Mouse (Mus musculus) heart, postnatal 0 days (tissue): Measurements from ENCODE around the gene Boc. TPM values are rescaled to one million over a fixed set of nuclear protein-coding genes. Genes with fewer than 3 reads are reported as not detected.

Experiments used
- ATAC-seq: fragments of 200-750 bp; cut with Nextera tagmentation; 2 replicates; pipeline ENCODE4 v1.8.0; 2017; ENCODE audit warnings: low read depth, moderate number of reproducible peaks, moderate library complexity; ENCODE audit not compliant: insufficient read depth
- DNase-seq: peaks from one replicate; pipeline ENCODE4 v3.0.0-alpha.2; 2016; ENCODE audit warnings: low spot score
- H3K27ac ChIP-seq: fragments of 300-500 bp; sonication (generic); 2 replicates; pipeline ENCODE4 v1.5.1; 2014; ENCODE audit warnings: low read depth, mild to moderate bottlenecking
- H3K27me3 ChIP-seq: fragments of 300-500 bp; sonication (generic); 2 replicates; pipeline ENCODE4 v1.6.1; 2014; ENCODE audit warnings: low read length, mixed read lengths; ENCODE audit not compliant: control insufficient read depth, insufficient read depth
- H3K36me3 ChIP-seq: fragments of 300-500 bp; sonication (generic); replicated peaks from 2 replicates; pipeline ENCODE4 v1.6.1; 2014; ENCODE audit warnings: low read length, mixed read lengths; ENCODE audit not compliant: control insufficient read depth, insufficient read depth
- H3K4me1 ChIP-seq: fragments of 300-500 bp; sonication (generic); 2 replicates; pipeline ENCODE4 v1.6.1; 2014; ENCODE audit warnings: antibody characterized with exemption; ENCODE audit not compliant: control insufficient read depth, insufficient read depth
- H3K4me2 ChIP-seq: fragments of 300-500 bp; sonication (generic); 2 replicates; pipeline ENCODE4 v1.6.1; 2014; ENCODE audit warnings: low read depth, mild to moderate bottlenecking, low read length, moderate library complexity
- H3K4me3 ChIP-seq: fragments of 300-500 bp; sonication (generic); 2 replicates; pipeline ENCODE4 v1.5.1; 2014; ENCODE audit warnings: low read depth, low read length
- H3K9ac ChIP-seq: fragments of 300-500 bp; sonication (generic); replicated peaks from 2 replicates; pipeline ENCODE4 v1.6.1; 2014; ENCODE audit warnings: low read depth, low read length, mixed read lengths
- H3K9me3 ChIP-seq: fragments of 300-500 bp; sonication (generic); replicated peaks from 2 replicates; pipeline ENCODE4 v1.6.1; 2016; ENCODE audit warnings: low read length; ENCODE audit not compliant: control insufficient read depth
- CTCF ChIP-seq: IDR thresholded peaks from 2 replicates; pipeline ENCODE4 v1.5.1; 2016; ENCODE audit warnings: antibody characterized with exemption, control low read depth, low read depth
- EP300 ChIP-seq: IDR thresholded peaks from 2 replicates; pipeline ENCODE4 v1.6.1; 2016; ENCODE audit warnings: antibody characterized with exemption, low read depth
- WGBS: fragments of 180-500 bp; shearing (Covaris S2); extraction: QIAGEN DNeasy Blood & Tissue Kit; methylation state at CpG from one replicate; pipeline ENCODE4 v1.1.7; 2014; 5-methylcytosine and 5-hydroxymethylcytosine counted together
- polyA plus RNA-seq: library from polyadenylated mRNA; unstranded; fragments of >200 nt; fragmentation: Nextera tagmentation; extraction: Ambion mirVana; gene quantifications from 2 replicates; pipeline ENCODE4 v1.2.1, GENCODE M21; 2015
- total RNA-seq: library from RNA; depleted of rRNA; stranded (reverse); fragments of >200 nt; gene quantifications from 2 replicates; pipeline ENCODE4 v1.2.3, GENCODE M21; 2014; ENCODE audit warnings: low replicate concordance

Boc gene
- total and polyA plus RNA-seq, 2 experiments from 2014 or later = 2.6 to 9.8 TPM

DNA sequence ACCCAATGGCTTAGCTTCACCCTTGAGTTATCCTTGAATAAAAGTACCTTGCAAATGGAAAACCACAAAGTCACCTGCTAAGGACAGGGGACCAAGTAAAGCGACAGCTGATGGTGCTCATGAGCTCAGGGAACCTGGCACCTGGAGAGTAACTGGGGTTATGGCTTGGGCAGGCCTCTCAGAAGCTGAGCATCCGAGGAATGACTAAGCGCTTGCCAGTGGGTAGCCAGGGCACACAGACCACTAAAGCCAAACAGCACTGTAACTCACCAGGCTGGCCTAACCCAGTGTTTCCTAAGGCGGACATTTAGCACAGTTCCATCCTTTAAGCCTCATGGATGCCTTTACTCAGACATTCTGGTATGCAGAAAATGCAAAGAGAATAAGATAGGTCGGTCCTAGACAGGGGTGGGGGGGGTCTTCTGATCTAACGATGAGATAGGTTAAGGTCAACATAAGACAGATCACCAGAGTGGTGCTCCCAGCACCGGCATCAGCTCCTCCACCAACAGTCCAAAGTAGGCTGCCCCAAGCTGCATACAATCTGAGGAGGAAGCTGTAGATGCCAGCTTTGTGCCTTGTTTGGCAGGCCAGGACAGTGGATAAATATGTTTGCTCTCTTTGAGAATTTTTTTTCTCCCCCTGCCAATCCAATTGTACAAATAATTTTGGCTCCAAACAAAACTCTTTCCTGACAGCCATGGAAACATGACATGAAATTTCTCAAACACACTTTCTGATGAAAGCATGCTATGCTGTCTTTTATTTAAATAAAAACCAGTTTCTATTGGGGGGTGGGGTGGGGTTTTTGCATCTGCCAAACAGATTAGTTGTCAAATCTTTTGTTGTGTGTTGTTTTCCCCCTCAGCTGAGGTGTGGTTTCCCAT is 49.0 kb downstream of the Boc start:
- no peak for DNase-seq
- Histone ChIP-seq H3K27me3 (no peaks in the 10 kb centered on the region), H3K4me1 (no peaks in the 10 kb centered on the region), H3K4me3 (no peak overlapping the region), H3K4me2 (no peak overlapping the region), H3K36me3 (no peaks in the 10 kb centered on the region), H3K27ac (no peak overlapping the region), H3K9ac (no peak overlapping the region), H3K9me3 (no peaks in the 10 kb centered on the region)
- ATAC-seq = no peak
- no peak for TF ChIP-seq EP300
- no peak for TF ChIP-seq CTCF
- 60% methylated on average over 7 of the region's 7 CpGs for WGBS

DNA sequence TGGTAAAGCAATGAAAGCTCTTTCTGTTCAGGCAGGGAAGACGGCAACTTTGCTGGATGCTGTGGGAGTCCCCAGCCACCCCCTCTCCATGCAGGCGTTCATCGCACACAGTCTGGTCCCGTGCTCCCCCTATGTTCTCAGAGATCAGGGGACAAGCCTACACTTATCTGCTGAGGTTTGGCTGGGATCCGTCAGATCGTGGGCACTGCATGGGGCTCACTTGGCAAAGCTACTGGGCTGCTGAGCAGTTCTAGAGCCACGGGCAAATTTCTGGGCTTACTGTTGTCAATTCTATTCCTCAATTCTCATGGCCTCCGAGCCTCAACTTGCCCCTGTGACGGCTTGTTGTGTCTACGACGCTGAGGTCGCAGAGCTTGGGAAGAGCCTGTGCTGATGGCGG is 49.9 kb downstream of the Boc start:
- no peaks in the 10 kb centered on the region for H3K27me3 ChIP-seq
- no peak overlapping the region for H3K4me2 ChIP-seq
- TF ChIP-seq EP300 = no peak
- TF ChIP-seq CTCF = no peak
- H3K27ac ChIP-seq = no peak overlapping the region
- H3K9me3 ChIP-seq = no peaks in the 10 kb centered on the region
- H3K9ac ChIP-seq = no peak overlapping the region
- ATAC-seq = no peak
- no peaks in the 10 kb centered on the region for H3K36me3 ChIP-seq
- no peak for DNase-seq
- H3K4me1 ChIP-seq = no peaks in the 10 kb centered on the region
- WGBS = 76% methylated on average over 13 of the region's 13 CpGs
- H3K4me3 ChIP-seq = no peak overlapping the region

DNA sequence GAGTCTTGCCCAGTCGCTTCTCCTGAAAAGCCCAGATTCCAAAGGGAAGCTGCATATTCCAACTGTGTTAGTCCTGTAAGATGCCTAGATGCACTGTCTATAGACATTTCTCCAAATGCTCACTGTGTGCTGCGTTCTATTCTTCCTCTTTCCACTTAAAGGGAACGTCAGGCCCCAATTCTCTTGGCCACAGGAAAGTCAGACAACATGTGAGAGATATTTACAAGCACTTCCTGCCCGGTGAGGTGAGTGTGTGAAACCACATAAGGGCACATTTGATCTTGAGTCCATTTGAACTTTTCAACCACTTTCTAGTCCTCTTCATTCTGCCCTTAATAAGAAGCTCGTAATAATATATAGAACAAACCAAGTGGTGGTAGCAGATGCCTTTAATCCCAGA is 50.7 kb downstream of the Boc start:
- TF ChIP-seq EP300 (no peak), CTCF (no peak)
- no peak overlapping the region for H3K27ac ChIP-seq
- no peaks in the 10 kb centered on the region for H3K36me3 ChIP-seq
- WGBS = 69% methylated on average over 5 of the region's 5 CpGs
- ATAC-seq (no peak), DNase-seq (no peak)
- no peak overlapping the region for H3K9ac ChIP-seq
- no peaks in the 10 kb centered on the region for H3K4me1 ChIP-seq
- no peaks in the 10 kb centered on the region for H3K9me3 ChIP-seq
- H3K4me3 ChIP-seq = no peak overlapping the region
- H3K27me3 ChIP-seq = no peaks in the 10 kb centered on the region
- no peak overlapping the region for H3K4me2 ChIP-seq

DNA sequence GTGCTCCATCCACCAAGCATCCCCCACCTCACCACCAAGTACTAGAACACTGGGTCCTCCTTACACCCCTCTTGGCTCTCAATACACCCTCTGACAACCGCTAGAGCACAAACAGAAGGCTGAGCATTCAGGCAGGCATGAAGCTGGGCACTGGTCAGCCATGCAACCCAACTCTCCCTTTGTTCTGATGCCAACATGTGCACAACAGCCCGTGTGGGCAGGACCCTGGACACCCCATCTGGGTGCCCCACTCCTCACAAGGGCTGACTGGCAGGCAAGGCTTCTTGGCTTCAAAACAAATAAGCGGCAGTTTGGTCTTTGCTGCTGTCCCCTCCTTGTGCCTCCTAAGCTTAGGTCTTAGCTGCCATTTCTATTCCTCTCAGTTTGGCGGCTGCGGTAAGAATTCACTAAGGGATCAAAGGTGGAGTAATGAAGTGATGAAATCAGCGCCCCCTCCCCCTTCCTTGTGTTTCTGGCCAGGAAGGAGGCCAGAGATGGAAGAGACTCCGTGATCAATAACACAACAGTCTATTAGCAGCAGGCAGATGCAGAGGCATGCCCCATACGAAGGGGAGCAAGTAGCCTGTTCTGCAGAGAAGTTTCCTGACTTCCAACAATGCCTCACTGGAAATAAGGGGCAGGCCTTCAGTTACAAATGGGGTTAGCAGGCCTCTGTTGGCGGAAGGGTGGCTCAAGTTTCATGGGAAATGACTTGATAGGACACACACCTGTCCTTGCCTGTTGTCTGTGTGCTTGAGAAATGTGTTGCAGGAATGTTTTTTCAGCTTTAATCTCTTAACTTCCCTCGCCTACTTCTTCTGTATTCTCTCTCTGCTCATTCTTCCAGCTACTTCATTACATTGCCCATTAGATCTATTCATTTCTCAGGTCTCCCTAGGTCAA is 51.4 kb downstream of the Boc start:
- DNase-seq = no peak
- no peak for ATAC-seq
- Histone ChIP-seq H3K4me2 (no peak overlapping the region), H3K9me3 (no peaks in the 10 kb centered on the region), H3K4me1 (0 out of 2 replicates have a peak, but pooled peaks cover 7% of the 10 kb centered on the region), H3K36me3 (no peaks in the 10 kb centered on the region), H3K27me3 (no peaks in the 10 kb centered on the region), H3K4me3 (no peak overlapping the region), H3K27ac (no peak overlapping the region), H3K9ac (no peak overlapping the region)
- 73% methylated on average over 10 of the region's 10 CpGs for WGBS
- TF ChIP-seq CTCF = no peak
- no peak for TF ChIP-seq EP300

DNA sequence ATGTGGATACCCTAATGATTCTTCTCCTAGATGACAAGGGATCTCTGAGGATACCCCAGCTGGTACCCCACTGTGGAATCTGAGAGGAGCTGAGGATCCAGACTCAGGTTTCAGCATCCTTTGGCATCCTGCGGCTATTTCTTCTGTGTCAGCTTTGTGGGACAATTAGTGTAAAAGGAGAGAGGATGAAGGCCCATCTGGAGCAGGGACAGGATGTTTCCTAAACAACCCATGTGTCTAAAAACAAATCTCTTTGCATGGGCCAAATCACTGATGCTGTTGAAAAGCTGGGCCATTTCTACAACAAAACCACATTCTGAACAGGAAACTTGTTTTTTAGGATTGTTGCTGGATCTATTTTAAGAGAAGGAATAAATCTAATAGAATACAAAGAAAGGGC is 53.5 kb downstream of the Boc start:
- Histone ChIP-seq H3K9me3 (no peaks in the 10 kb centered on the region), H3K4me2 (no peak overlapping the region), H3K36me3 (peaks cover 13% of the 10 kb centered on the region; the same call in 1 of the 2 replicates), H3K27ac (no peak overlapping the region), H3K9ac (no peak overlapping the region), H3K4me1 (0 out of 2 replicates have a peak, but pooled peaks cover 8% of the 10 kb centered on the region), H3K27me3 (no peaks in the 10 kb centered on the region), H3K4me3 (no peak overlapping the region)
- 94% methylated on average over 1 of the region's 1 CpGs for WGBS
- TF ChIP-seq EP300 (no peak), CTCF (no peak)
- ATAC-seq (no peak), DNase-seq (no peak)
